Mouse (Mus musculus): ENCODE data around the gene Rassf2.

DNA sequence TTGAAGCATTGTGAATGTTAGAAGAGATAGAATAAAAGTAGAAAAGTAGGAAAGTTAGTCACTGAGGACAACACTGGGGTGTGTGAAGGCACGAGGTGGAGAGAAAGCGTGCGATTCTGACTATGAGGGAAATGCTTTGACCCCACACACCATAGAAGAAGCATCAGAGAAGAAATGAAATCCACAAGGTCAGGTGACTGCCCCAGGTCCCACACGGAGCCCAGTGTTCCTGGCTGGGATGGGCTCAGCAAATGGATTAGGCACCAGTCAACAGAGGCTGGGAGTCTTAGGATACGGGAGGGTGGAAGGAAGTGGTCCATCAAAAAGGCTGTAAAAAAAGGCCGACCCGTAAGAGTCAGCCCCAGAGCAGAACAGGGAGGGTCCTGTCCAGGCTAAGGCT is 9.6 kb downstream of the Rassf2 start:
- TF ChIP-seq POLR2A (IDR thresholded peaks at IDR 0.05; ENCODE audit: borderline replicate concordance, control insufficient read depth, low read depth, low read length) (no peak), CTCF (IDR thresholded peaks at IDR 0.05; ENCODE audit: control insufficient read depth, insufficient read depth, low read length) (no peak)

All from bone marrow, adult 2 months (tissue).